Mouse (Mus musculus) splenic B cell, adult 2 months (primary cell): Measurements from ENCODE around the gene Tgm2.
A peak's percentile ranks its signal among the peaks of the same experiment; 100 is the strongest.

Source experiments
- DNase-seq: peaks from one replicate; pipeline ENCODE4 v3.0.0-alpha.2; 2011; ENCODE audit warnings: low read depth, low spot score
- H3K27me3 ChIP-seq: 2 replicates; pipeline ENCODE4 v1.6.1; 2012; ENCODE audit warnings: mild to moderate bottlenecking, low read length, moderate library complexity, mixed read lengths; ENCODE audit not compliant: control insufficient read depth, poor library complexity, insufficient read depth, severe bottlenecking
- H3K36me3 ChIP-seq: 2 replicates; pipeline ENCODE4 v1.6.1; 2012; ENCODE audit warnings: mild to moderate bottlenecking, low read length, moderate library complexity, mixed read lengths; ENCODE audit not compliant: control insufficient read depth, poor library complexity, insufficient read depth, severe bottlenecking

Gene Tgm2

DNA sequence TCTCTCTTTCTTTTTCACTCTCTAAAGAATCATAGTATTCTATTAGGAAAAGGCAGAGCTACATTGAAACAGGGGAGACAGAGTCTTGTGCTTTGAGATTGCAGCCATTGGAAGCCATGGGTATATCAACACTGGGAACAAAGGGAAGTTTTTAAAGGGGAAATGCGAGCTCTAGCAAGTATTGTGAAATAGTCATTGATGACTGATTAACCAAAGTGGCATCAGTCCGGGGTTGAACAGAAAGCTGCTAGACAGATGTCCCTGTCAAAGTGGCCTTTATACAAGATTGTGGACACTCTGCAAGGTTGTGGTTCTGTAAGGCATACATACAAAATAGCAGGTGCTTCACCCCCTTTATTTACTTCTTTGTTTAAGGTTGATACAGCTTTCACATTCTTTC, 9.4 kb upstream of the Tgm2 start:
- no peak for DNase-seq
- no peaks in the 10 kb centered on the region for H3K36me3 ChIP-seq
- no peaks in the 10 kb centered on the region; the same call in 1 of the 2 replicates for H3K27me3 ChIP-seq

DNA sequence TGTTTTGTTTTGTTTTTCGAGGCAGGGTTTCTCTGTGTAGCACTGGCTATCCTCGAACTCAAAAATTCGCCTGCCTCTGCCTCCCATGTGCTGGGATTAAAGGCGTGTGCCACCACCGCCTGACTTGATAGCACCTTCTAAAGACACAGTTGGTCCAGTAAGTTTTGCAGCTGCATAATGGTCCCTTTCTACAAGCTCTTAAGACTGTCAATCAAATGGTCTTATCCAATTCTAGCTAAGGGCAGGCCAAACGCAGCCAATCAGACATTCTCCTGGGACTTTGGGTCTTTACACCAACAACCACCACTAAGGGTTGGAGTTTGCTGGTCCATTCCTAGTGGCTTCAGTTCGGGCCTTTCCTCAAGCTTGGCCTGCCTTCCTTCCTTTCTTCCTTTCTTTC, 8.9 kb upstream of the Tgm2 start:
- no peak for DNase-seq
- Histone ChIP-seq H3K27me3 (no peaks in the 10 kb centered on the region; the same call in 1 of the 2 replicates), H3K36me3 (no peaks in the 10 kb centered on the region)

GRCm38 (mm10) chr2:158154641-158155040, 8.4 kb upstream of the Tgm2 start:
- Histone ChIP-seq H3K27me3 (no peaks in the 10 kb centered on the region; the same call in 1 of the 2 replicates), H3K36me3 (no peaks in the 10 kb centered on the region)
- no peak for DNase-seq

DNA sequence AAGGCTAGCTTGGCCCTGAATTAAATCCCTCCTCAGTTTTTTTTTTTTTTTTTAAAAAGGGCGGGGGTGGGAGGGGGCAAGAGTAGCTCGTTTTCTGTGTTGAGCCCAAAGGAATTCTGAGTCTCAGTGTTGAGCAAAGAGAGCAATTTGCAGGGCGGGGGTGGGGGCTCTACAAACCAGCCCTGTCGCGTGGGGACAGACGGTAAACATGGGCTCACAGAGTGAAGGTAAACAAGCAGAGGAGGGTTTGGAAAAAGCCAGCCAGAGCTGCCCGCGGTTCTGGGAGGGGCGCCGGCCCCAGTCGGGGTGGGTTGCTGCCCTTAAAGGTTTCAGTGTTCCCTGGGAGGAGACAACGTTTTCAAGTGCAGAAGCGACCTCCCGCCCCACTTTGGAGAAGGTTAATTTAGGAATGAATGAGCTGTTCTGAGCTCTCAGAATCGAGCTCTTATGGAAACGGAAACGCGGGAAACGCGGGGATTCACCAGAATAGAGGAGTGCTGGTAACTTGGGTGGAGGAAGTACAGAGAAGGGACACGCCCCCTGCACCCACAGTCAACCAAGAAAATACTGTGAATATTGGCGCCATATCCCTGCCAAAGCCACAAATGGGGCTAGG, 7.6 kb upstream of the Tgm2 start:
- Histone ChIP-seq H3K27me3 (no peaks in the 10 kb centered on the region; the same call in 1 of the 2 replicates), H3K36me3 (no peaks in the 10 kb centered on the region)
- DNase-seq, result peak; percentile 38

DNA sequence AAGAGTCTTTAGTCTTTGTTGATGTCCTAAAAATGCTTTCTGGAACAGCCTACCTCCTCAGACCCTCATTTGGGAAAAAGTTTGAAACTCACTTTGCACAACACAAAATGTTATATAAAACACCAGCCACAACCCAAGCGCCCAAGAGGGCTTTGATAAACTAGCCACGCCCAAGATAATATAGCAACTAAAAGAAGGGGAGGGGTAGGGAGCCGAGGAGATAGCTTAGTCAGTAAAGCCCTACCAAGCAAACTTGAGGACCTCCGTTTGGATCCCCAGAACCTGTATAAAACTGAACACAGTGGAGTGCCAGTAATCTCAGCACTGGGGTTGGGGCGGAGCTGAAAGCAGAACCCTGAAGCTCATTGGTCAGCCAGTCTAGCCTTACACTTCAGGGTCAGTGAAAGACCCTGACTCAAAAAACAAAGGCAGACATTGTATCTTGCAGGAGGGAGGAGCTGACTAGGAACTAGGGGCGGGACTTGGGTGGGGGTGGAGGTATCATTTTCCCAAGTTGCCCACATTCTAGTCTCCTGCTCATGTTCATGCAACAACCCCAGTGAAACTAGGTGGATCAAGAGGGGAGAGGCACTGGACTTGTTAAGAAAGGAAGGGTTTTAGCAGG, 6.6 kb upstream of the Tgm2 start:
- Histone ChIP-seq H3K36me3 (no peaks in the 10 kb centered on the region), H3K27me3 (no peaks in the 10 kb centered on the region; the same call in 1 of the 2 replicates)
- no peak for DNase-seq

GRCm38 (mm10) chr2:158151077-158151476, 4.8 kb upstream of the Tgm2 start:
- no peak for DNase-seq
- no peaks in the 10 kb centered on the region for H3K36me3 ChIP-seq
- H3K27me3 ChIP-seq, result no peaks in the 10 kb centered on the region; the same call in 1 of the 2 replicates

GRCm38 (mm10) chr2:158146971-158147370, 735 bp upstream of the Tgm2 start:
- no peak for DNase-seq
- Histone ChIP-seq H3K27me3 (no peaks in the 10 kb centered on the region; the same call in 1 of the 2 replicates), H3K36me3 (no peaks in the 10 kb centered on the region)

- Histone ChIP-seq H3K36me3 (no peaks in the 10 kb centered on the region), H3K27me3 (no peaks in the 10 kb centered on the region)
- no peak for DNase-seq
These were observed 639 bp downstream of the Tgm2 start for GRCm38 (mm10) chr2:158145528-158146065.

GRCm38 (mm10) chr2:158144750-158145527, 1.3 kb downstream of the Tgm2 start:
- H3K36me3 ChIP-seq, result no peaks in the 10 kb centered on the region
- DNase-seq, result no peak

GRCm38 (mm10) chr2:158144263-158144662, 2.0 kb downstream of the Tgm2 start:
- no peak for DNase-seq
- no peaks in the 10 kb centered on the region for H3K27me3 ChIP-seq
- H3K36me3 ChIP-seq, result no peaks in the 10 kb centered on the region

More at GRCm38 (mm10) chr2:158144750-158145527, 1.3 kb downstream of the Tgm2 start:
- H3K27me3 ChIP-seq, result no peaks in the 10 kb centered on the region

GRCm38 (mm10) chr2:158143816-158144215, 2.4 kb downstream of the Tgm2 start:
- DNase-seq, result no peak
- no peaks in the 10 kb centered on the region for H3K27me3 ChIP-seq
- H3K36me3 ChIP-seq, result no peaks in the 10 kb centered on the region

DNA sequence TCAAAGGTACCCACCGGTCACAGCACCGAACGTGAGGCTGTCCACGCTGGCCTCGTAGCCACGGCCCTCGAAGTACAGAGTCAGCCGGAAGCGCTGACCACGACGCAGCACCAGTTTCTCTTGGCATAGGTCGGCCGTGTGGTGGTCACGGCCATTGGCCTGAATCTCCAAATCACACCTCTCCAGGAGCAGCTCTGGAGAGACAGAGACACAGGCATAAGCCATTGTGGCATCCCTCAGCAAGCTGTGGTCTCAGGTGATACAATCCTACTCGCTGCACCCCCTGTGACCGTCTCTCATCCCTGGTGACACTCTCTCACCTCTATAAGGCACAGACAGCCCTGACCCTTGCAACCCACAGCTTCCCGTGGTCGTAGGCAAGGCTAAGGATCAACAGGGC, 3.3 kb downstream of the Tgm2 start:
- no peak for DNase-seq
- Histone ChIP-seq H3K27me3 (no peaks in the 10 kb centered on the region), H3K36me3 (no peaks in the 10 kb centered on the region)

- DNase-seq, result no peak
- H3K36me3 ChIP-seq, result no peaks in the 10 kb centered on the region
These were observed 4.4 kb downstream of the Tgm2 start for GRCm38 (mm10) chr2:158141690-158142440.

GRCm38 (mm10) chr2:158141271-158141670, 5.0 kb downstream of the Tgm2 start:
- no peaks in the 10 kb centered on the region for H3K36me3 ChIP-seq
- H3K27me3 ChIP-seq, result no peaks in the 10 kb centered on the region
- no peak for DNase-seq

More at GRCm38 (mm10) chr2:158141690-158142440, 4.4 kb downstream of the Tgm2 start:
- no peaks in the 10 kb centered on the region for H3K27me3 ChIP-seq
